Mouse (Mus musculus) spleen, postnatal 10 days (tissue): Measurements from ENCODE around the gene Zbtb43.

Experiments
- DNase-seq, 2 experiments: peaks; one replicate each; pipeline ENCODE4 v3.0.0; 2021 to 2022; ENCODE audit warnings: low spot score in 2 of 2

The Zbtb43 gene

GRCm38 (mm10) chr2:33430081-33430770 is 38.1 kb downstream of the Zbtb43 start:
- no peak for DNase-seq

- DNase-seq, result peak; percentile 35 to 44
These were observed 39.0 kb downstream of the Zbtb43 start for GRCm38 (mm10) chr2:33429339-33429738.

GRCm38 (mm10) chr2:33426640-33427398 is 41.5 kb downstream of the Zbtb43 start:
- no peak for DNase-seq

GRCm38 (mm10) chr2:33417454-33417853 is 50.9 kb downstream of the Zbtb43 start:
- DNase-seq, result no peak

GRCm38 (mm10) chr2:33414019-33414418 is 54.3 kb downstream of the Zbtb43 start:
- no peak for DNase-seq

GRCm38 (mm10) chr2:33412111-33412510 is 56.2 kb downstream of the Zbtb43 start:
- DNase-seq, result no peak

- peak in 1 of 2 experiments; percentile 30 for DNase-seq
These were observed 64.8 kb downstream of the Zbtb43 start for GRCm38 (mm10) chr2:33403511-33404003.

GRCm38 (mm10) chr2:33402638-33403037 is 65.7 kb downstream of the Zbtb43 start:
- no peak for DNase-seq

GRCm38 (mm10) chr2:33402236-33402635 is 66.1 kb downstream of the Zbtb43 start:
- DNase-seq, result peak; percentile 26 to 79

GRCm38 (mm10) chr2:33401217-33401616 is 67.1 kb downstream of the Zbtb43 start:
- DNase-seq, result peak in 1 of 2 experiments; percentile 36

GRCm38 (mm10) chr2:33400541-33400940 is 67.8 kb downstream of the Zbtb43 start:
- DNase-seq, result no peak
